Mouse (Mus musculus) ovary, postnatal 36 days (tissue): ENCODE results near the gene Npas3.
A peak's percentile ranks its signal among the peaks of the same experiment; 100 is the strongest.

Experiments used
- DNase-seq: peaks from one replicate; pipeline ENCODE4 v3.0.0; 2022; ENCODE audit warnings: low spot score, mixed read lengths

The Npas3 gene

DNA sequence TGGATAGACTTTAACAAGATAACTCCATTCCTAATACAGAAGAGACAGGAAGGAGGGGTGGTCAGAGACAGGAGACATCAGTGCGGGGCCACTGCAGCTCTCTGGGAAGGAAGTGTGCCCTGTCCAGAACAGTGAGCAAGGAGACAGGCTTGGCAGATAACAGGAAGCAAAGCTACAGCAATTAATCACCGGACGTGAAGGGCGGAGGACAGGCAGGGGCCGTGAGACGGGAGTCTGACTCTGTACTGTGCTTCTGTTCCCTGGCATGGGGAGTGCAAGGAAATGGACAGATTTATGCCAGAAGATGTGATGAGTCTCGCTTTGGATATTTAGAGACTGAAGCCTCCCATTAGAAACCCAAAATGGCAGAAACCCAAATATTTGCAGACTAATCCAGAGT lies 47.3 kb downstream of the Npas3 start:
- no peak for DNase-seq

DNA sequence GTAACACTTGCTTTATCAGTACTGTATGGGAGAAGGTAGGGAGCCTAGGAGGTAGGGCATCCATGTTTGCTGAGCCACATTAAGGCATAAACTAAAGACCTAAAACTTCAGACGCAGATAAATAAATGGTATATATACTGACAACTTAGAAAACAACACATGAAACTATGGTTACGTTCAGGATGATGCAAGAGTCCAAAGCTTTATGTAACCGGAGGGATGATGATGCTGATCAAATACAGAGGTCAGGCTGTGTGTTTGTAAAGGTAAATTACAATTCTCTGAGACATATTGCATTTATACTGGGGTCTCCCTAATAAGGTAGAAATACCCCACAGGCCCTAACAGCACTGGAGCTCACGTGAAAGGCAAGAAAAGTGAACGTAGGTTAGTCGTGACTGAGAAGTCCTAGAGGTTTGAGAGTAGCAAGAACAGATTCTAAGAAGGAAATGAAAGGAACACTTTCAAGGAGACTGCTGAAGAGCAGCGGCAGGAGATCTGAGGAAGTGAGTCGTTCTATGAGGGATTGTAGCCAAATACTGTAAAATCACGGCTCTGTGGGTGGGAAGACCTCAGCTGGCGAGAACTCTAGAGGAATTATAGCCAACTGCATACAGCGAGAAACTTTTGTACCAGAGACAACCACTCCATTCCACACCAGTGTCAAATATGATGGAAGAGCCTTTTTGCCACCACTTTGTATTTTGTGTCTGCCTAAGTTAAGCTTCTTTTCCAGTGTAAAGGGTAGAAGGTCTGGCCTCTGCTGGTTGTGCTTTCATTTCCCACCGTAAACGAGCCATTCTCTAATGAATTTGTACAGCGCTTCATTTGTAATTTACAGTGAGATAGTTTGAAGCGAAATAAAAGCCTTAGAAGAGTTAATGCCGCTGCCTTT lies 49.7 kb downstream of the Npas3 start:
- DNase-seq = no peak

- peak; percentile 10 for DNase-seq
Measured at GRCm38 (mm10) chr12:53300964-53301363, 52.5 kb downstream of the Npas3 start.

DNA sequence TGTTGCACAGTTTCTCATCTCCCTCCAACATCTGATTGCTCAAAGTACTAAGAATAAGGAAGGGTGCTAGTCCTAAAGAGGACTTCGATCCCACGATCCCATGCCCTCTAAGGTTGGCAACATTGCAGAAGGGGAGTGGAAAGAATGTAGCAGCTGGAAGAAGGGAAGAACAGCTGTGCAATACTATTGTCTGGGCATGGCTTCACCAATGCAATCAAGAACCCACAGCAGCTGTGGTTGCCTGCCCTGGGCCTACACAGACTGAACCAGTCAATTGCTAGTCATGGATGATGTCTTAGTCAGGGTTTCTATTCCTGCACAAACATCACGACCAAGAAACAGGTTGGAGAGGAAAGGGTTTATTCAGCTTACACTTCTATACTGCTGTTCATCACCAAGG lies 53.7 kb downstream of the Npas3 start:
- no peak for DNase-seq

DNA sequence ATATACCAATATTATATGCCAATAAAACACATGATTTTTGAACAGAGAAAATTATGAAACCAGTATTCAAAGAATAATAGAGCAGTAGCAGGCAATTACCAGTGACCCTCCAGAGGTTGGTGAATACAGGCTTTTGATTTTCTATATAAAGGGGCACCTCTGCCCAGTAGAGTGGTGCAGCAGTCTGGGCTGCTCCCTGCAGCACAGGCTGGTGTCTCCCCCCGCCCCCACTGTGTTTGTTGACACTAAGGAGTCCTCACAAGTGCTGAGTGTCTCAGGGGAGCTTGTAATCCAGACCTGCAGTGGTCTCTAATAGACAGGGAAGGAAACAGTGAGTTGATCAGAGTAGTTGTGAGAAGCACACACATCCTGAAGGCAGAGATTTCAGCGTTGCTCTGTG lies 68.2 kb downstream of the Npas3 start:
- DNase-seq = no peak

DNA sequence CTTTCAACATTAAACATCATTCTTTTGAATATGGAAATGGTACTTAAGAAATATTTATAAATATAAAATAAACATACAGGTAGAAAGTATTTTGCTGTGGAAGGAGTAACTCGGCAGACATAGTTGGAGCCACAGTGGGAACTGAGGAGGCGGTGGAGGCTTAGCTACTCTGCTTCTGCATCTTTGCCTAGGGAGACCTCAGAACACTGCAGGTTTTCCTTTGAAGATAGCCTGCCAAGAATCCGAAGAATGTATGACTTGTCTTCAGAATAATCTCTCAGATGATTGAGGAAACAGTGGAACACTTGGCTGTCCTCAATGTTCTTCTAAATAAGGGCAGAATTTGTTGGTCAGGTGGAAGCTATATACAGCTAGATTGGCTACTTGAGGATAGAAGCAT lies 69.3 kb downstream of the Npas3 start:
- DNase-seq = no peak

- DNase-seq = no peak
Measured at GRCm38 (mm10) chr12:53320526-53320925, 72.0 kb downstream of the Npas3 start.

DNA sequence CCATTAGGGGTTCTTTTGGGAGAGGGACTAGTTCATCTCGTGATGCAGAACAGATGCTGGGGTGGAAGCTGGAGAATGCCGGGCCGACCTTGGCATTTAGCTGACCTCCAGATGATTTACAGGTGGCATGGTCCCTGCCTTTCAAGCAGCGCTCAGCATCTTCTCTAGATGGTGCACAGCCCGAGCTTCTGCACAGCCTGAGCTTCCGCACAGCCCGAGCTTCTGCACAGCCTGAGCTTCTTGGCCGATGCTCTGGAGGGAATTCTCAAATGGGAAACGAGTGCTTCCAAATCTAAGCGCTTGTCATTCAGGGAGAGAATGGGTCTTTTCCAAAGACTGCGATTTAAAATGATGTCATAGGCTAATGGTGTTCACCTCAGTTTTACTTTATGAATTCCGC lies 72.5 kb downstream of the Npas3 start:
- no peak for DNase-seq

- no peak for DNase-seq
Measured at GRCm38 (mm10) chr12:53321944-53322343, 73.5 kb downstream of the Npas3 start.

DNA sequence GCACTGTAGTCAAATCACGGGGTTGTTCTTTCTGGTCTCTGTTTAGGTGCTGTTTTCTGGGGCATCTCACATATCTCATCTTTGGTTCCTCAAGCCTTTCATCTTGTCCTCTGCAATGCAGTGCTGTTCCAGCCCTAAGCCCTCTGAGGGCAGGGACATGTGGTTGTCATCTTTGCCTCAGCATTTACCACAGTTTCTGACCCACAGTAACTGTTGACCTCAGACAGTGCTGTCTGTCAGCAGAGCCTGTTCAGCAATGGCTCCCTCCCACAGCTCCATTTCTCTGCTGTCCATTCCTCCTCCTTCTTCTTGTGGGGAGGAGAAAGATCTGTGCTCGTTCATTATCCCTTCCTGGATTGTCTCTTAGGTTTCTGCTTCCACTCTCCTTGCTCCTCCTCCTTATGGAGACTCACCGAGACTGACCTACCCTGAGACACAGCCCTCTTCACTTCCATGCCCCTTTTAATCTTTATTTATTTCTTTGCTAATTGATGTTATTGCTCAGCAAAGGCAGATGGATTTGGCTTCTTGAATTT lies 79.2 kb downstream of the Npas3 start:
- no peak for DNase-seq

- peak; percentile 23 for DNase-seq
Measured at GRCm38 (mm10) chr12:53328257-53328736, 79.8 kb downstream of the Npas3 start.

DNA sequence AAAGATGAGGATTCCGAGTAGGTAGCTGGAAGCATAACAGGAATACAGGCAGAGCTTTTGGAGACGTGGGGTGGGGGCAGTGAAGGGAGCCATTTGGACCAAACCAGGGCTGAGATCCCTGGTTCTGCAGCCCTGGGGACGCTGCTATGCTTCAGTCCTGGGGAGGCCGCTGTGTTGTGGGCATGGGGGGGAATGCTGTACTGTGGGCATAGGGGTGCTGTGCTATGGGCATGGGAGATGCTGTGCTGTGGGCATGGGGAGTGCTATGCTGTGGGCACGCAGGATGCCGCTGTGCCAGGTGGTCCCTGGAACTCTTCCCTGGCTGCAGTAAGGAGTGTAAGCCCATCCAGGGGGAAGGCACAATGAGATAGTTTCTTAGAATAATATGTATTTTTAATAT lies 81.7 kb downstream of the Npas3 start:
- no peak for DNase-seq

DNA sequence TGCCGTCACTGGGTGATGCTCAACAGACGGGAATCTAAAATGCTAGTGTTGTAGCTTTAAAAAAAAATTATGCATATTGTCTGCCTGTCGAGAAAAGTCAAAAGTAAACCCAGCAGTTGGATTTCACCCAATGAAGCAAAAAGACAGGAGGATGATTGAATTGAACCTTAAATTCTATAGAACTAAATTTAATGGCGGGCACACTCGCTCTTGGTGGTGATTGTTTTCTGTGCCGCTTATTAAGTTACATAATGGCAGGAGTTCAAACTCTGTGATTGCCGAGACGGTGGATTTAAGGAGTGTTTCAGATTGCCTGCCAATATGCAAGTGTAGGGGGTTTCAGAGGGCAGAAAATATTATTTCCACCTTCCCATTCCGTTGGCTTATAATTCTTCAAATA lies 82.9 kb downstream of the Npas3 start:
- no peak for DNase-seq

GRCm38 (mm10) chr12:53331800-53332199 lies 83.3 kb downstream of the Npas3 start:
- no peak for DNase-seq

GRCm38 (mm10) chr12:53333251-53333650 lies 84.8 kb downstream of the Npas3 start:
- no peak for DNase-seq

GRCm38 (mm10) chr12:53338349-53338948 lies 90.0 kb downstream of the Npas3 start:
- DNase-seq = no peak

GRCm38 (mm10) chr12:53342741-53343140 lies 94.3 kb downstream of the Npas3 start:
- DNase-seq = no peak

DNA sequence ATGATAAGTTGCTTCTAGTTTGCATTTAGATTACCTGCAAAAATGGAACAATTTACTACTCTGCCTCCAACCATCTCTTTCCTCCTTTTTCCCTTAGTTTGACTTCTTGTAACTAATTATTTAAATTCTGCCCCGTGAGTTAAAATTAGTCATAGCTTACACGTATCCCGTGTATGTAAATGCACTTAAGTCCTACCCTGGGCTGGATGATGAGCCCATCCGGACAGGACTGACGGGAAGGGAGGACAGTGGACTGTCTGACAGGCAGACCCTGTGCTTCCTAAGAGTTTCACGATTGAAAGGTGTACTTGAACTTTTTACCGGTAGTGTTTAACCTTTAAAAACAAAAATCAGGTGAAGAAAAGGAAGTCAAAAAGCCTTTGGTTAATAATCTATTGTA lies 103.4 kb downstream of the Npas3 start:
- no peak for DNase-seq

DNA sequence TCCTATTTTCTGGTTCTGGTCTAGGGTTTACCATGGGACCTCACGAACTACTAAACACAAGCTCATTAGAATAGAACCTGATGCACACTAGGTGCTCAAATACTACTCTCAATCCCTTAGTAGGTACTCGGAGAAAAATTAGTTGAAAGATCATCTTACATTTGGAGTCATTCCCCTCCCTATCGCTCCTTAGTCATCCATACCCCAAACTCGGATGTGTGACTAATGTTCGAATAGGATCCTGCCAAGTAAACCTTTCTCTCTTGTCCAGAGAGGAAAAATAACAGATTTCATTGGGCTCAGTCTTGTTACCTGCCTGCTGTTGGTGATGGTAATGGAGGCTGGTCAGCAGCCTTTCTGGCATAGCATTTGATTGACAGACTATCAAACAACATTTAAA lies 117.3 kb downstream of the Npas3 start:
- DNase-seq = no peak

GRCm38 (mm10) chr12:53384851-53385250 lies 136.4 kb downstream of the Npas3 start:
- no peak for DNase-seq

- DNase-seq = no peak
Measured at GRCm38 (mm10) chr12:53405856-53406255, 157.4 kb downstream of the Npas3 start.

GRCm38 (mm10) chr12:53407776-53408175 lies 159.3 kb downstream of the Npas3 start:
- DNase-seq = no peak

GRCm38 (mm10) chr12:53409711-53410110 lies 161.2 kb downstream of the Npas3 start:
- no peak for DNase-seq
